Mouse (Mus musculus): Measurements from ENCODE around the gene Adcy9.
A peak's percentile ranks its signal among the peaks of the same experiment; 100 is the strongest.

The Adcy9 gene

DNA sequence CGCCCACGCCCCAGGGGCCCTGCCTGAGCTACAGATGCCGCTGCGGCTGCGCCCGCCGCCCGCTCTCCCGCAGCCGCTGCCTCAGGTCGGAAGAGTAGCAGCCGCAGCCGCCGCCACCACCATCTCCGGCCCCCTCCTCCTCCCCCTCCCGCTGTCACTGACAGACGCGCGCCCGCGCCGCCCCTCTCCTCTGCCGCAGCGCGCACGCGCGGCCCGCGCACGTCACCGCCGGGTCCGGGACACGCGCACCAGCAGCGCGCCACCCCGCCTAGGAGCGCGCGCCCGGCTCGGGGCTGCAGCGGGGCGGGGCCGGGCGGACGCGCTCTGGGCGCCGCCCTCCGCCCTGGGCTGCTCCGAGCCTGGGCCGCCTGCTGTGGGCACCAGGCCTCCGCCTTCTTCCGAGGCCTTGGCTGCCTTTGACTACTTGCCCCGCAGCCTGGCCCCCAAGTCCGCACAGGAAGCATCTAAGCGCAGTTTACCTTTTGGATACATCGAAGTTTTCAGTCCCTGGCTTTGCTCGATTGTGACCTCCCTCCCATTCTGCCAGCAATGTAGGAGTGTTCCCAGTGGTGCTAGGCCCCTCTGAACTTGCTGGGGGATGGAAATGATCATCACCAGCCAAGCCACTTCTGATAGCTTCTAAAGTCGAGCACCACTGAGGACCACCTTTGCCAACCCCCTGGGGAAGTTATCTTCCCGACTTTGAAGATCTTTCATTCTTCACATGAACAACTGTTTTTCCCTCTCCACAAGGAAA, at the start of gene Adcy9:
Adcy9 (minus strand) TSS at position 201 of the 757 bp plus-strand sequence.
- DNase-seq (ENCODE audit: low spot score in 2 of 2) = peak in 1 of 2 experiments; percentile 86

DNA sequence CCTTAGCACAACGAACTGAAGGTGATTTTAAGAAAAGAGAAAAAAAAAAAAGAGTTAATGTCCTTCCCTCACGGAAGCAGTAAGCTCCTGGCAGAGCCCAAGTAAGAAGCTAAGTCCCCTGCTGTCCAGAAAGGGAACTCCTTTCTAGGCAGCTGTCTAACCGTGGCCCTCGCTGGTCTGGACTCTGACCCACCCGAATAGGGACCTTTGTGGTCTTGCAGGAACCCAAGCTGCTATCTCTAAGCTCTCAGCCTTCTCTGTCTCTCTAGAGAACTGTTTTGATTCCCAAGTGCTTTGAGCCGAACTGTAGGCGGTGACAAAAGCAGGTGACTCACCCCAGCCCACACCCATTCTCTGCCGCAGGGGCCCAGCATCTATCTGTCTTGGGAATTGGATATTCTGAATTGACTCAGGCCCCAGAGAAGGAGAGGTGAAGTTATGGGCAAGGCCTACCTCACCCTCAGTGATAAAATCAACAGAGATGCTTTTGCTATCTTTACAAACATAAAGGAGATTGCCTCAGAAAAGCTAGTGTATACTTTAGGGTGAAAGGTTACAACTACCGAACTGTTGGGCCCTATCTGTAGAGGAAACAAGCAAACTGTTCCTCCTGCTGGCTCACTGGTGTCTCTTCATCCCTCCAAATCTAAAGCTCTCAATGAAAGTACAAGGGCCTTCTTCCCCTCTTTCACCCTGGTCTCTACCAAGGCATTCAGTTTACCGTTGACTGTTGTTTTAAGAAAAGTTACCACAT, 49.5 kb upstream of the Adcy9 start:
- no peak for DNase-seq (ENCODE audit: low spot score in 2 of 2)

DNA sequence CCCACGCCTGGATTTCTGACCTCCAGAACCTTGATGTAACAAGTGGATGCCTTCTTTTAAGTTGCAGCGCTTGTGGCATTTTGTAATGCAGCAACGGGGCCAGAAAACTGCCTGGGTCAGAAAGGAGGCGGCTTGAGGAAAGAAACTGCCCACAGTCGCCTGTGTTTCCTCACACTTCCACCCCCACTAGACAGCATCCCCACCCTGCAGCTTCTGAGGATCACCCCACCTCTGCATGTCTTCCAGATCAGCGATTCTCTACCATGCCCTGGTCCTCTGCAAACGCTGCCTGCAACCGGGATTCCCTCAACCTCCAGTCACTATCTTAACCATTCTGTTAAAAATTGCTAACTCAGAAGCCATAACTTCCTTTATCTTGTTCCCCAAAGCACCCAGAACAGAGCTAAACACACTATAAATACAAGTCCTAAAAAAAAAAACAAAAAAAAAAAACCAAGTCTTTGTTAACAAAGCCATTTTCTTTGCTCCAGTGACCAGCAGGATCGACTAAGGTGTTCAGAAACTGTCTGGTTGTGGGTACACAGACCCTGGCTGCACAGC, 44.3 kb upstream of the Adcy9 start:
- no peak for DNase-seq (ENCODE audit: low spot score in 2 of 2)

- no peak for DNase-seq (ENCODE audit: low spot score in 2 of 2)
Measured at GRCm38 (mm10) chr16:4457927-4458326, 37.6 kb upstream of the Adcy9 start.

DNA sequence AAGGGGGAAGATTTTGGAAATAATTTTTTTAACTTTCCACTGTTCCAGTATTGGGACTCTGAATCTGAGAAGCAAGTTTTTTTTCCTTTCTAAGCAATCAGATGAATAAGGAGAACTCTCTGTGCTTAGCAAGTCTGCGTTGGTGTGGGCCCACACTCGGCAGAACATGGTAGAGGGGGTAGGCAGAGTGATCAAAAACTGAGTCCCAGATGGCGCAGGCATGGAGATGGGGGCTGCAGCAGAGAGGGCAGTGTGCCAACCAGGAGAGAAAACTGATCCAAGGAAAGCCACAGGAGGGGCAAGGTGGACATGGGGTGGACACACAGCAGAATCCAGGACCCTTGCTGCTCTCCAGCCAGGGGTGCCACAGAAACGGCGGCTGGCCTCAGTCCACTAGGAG, 36.1 kb upstream of the Adcy9 start:
- DNase-seq (ENCODE audit: low spot score in 2 of 2) = no peak

DNA sequence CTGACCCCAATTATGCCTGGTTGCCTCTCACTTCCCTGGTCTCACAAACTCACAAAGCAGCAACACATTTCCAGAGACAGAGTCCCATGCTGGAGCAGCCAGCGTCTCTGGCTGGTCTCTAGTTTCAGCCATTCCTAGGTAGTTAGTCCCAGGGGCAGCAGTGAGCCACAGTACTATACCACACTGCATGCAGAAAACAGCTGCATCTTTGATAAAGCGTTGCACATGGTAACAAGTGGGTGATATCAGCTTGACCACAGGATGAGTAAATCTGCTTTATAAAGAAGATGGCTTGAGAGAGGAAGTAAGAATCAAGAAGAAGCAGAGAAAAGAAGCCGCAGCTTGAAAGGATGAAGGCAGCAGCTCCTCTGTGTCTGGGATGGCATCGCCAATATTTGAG, 35.4 kb upstream of the Adcy9 start:
- no peak for DNase-seq (ENCODE audit: low spot score in 2 of 2)

DNA sequence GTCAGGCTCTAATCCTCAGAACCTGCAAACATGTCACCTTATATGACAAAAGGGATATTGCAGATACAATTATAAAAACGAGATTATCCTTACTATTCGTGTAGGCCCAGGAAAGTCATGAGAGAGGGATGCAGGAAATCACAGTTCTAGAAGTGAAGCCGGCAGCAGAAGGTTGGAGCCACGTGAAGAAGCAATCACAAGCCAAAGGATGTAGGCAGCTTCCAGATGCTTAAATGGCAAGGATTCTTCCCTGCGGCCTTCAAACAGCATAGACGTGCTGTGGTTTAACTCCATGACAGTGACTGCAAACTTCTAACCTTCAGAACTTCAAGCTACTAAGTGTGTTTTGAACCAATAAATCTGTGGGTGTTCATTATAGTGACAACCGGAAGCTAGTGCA, 34.3 kb upstream of the Adcy9 start:
- DNase-seq (ENCODE audit: low spot score in 2 of 2) = no peak

DNA sequence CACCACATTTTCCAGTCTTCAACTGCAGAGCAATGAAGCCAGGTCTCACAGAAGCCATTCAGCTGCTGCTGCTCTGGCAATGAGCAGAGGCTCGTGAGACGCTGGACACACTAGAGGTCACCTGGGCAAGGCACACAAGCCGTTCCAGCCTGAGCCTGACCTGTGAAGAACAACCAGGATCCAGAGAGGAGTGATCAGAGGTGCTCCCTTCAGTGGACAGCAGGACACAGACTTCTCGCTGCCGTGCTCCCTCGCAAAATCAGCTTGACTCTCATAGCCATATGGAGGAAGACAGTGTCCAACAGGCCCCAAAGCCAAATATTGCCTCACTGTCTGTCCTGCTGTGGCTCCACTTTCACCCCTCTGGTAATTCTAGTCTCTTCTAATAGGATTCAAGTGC, 29.1 kb upstream of the Adcy9 start:
- DNase-seq (ENCODE audit: low spot score in 2 of 2) = no peak

DNA sequence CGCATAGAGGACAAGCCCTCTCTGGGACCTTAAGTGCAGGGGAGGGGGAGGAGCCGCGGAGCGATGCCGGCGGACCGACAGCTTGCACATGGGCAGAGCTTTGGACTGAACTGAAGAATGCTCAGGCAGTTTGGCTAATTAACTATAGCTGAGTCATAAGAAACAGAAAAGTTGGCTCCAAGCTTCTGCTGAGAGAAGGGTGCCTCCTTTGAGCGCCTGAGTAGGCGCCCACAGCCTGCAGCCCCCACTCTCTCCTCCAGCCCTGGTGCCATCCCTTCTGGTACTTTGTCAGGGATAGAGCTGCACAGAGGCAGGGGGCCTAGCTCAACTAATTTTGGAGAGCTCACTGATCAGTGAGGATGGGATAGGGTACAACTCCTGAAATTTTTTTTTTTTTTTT, 27.9 kb upstream of the Adcy9 start:
- no peak for DNase-seq (ENCODE audit: low spot score in 2 of 2)

DNA sequence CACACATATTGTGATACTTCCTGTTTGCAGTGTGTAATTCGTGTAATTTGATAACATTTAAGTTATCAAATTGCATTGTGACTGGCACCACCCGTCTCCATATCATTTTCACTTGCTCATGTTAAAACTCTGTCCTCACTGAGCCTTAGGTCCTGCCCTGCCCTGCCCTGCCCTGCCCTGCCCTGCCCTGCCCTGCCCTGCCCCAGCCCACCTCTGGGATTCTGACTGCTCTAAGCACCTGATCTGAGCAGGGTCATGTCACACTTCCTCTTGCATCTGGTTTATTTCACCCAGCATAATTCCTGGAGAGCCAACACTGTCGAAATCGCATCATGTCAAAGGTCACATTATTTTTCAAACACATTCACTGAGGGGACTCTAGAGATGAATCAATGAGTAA, 26.1 kb upstream of the Adcy9 start:
- DNase-seq (ENCODE audit: low spot score in 2 of 2) = no peak

DNA sequence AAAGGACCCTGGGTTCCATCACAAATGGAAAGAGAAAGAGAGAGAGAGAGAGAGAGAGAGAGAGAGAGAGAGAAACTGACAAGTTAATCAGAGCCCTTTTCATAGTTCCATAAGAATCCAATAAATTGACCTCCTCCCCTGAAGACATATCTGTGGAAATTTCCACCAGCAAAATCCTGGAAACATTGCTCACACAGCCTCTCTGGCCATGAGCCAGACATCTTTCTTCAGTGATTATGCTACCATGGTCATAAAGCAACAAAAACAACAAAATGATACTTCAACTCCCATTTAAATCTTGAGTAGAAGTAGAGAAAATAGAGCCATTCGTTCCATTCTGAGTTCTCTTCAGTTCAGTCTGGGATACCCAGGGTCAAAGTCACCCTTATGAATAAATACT, 24.1 kb upstream of the Adcy9 start:
- DNase-seq (ENCODE audit: low spot score in 2 of 2) = no peak

GRCm38 (mm10) chr16:4439302-4440066, 19.2 kb upstream of the Adcy9 start:
- DNase-seq (ENCODE audit: low spot score in 2 of 2) = no peak

DNA sequence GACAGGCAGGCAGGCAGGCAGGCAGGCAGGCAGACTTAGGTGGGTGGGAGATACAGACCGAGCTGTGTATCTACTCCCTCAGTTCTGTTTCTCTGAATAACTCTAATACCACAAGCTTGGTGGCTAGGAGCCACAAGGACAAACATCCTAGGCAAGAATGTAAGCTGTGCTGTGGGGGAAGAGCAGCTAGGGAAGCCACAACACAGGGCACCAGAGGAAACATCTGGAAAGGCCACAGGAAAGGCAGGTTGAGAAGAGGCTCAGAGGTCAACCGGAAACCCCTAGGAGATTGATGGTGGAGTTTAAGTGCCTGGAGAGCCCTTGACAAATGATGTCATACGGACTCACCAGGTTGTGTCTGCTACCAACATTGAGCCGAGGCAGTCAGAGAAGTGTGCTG, 16.4 kb upstream of the Adcy9 start:
- no peak for DNase-seq (ENCODE audit: low spot score in 2 of 2)

DNA sequence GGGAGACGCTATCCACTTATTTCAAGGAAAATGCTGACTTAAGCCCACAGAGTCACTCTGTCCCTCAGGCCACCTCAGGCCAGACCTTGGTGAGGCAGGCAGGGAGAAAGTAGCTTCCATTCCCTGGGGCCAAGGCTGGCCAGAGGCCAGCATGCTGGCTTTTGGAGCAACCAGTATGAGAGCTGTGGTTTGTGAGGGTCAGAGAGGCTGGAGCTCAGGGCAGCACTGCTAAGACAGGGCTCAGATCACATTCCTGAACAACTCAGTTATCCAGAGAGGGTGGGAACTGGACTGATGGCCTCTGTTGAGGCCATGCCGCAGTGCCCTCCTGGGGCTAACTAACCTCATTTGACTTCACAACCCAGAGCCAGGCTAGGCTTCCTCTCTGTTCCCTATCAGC, 15.1 kb upstream of the Adcy9 start:
- no peak for DNase-seq (ENCODE audit: low spot score in 2 of 2)

- DNase-seq (ENCODE audit: low spot score in 2 of 2) = no peak
Measured at GRCm38 (mm10) chr16:4431841-4432240, 11.5 kb upstream of the Adcy9 start.

DNA sequence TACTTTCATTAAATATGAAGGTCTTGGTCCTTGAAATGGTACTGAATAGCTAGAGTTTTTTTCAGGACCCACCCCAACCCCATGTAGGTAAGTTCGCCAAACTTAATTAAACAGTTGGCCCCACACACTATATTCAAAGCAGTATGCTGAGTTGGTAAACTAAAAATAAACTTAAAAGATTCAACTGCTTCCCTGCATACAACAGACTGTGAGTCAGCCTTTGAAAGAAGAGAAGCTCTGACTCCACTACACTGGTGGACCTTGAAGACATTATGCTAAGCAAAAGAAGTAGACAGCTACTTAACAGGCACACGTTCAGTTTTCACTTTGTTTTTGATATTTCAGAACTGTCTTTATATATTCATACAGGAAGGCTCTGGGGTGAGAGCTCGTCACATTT, 10.7 kb upstream of the Adcy9 start:
- no peak for DNase-seq (ENCODE audit: low spot score in 2 of 2)

- DNase-seq (ENCODE audit: low spot score in 2 of 2) = no peak
Measured at GRCm38 (mm10) chr16:4430232-4430631, 9.9 kb upstream of the Adcy9 start.

GRCm38 (mm10) chr16:4425658-4426234, 5.4 kb upstream of the Adcy9 start:
- no peak for DNase-seq (ENCODE audit: low spot score in 2 of 2)

DNA sequence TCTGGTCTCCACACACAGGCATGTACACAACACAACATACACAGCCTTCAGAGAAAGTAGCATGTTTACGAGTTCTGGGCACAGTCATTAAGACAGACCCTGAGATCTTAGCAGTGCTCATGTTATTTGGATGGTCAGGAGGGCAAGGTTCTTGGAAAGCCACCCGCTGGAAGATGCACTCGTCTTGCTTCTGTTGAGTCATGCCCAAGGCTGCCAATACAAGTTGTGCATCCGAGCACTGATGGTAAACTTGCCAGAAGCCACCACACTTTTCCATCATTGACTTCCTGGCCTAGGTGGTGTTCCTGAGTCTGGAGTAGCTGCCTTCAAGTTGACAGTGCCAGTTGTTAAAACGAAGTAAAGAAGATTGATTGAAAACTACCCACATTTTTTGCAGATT, 3.3 kb upstream of the Adcy9 start:
- no peak for DNase-seq (ENCODE audit: low spot score in 2 of 2)

GRCm38 (mm10) chr16:4422991-4423390, 2.7 kb upstream of the Adcy9 start:
- no peak for DNase-seq (ENCODE audit: low spot score in 2 of 2)

GRCm38 (mm10) chr16:4419546-4420297, 576 bp downstream of the Adcy9 start:
- peak; percentile 54 to 74 for DNase-seq (ENCODE audit: low spot score in 2 of 2)

All from spleen, postnatal 10 days (tissue).